Mouse (Mus musculus) spleen, adult 2 months (tissue): ENCODE results near the gene Chrna7.

Experiments
- CTCF ChIP-seq: fragments of 200-500 bp; IDR thresholded peaks from 2 replicates; pipeline ENCODE4 v1.5.1; 2011; ENCODE audit warnings: mild to moderate bottlenecking, inconsistent platforms; ENCODE audit not compliant: insufficient read depth, insufficient read length, insufficient replicate concordance; ENCODE audit errors: extremely low read depth
- POLR2A ChIP-seq: fragments of 200-500 bp; IDR thresholded peaks from 2 replicates; pipeline ENCODE4 v1.6.1; 2011; ENCODE audit warnings: low read depth, low read length, inconsistent platforms

- TF ChIP-seq POLR2A (no peak), CTCF (no peak)
Measured at GRCm38 (mm10) chr7:63113252-63113651, 99.1 kb downstream of the Chrna7 start.
